Mouse (Mus musculus): Measurements from ENCODE around the gene Strn4.
A peak's percentile ranks its signal among the peaks of the same experiment; 100 is the strongest.

Gene Strn4

DNA sequence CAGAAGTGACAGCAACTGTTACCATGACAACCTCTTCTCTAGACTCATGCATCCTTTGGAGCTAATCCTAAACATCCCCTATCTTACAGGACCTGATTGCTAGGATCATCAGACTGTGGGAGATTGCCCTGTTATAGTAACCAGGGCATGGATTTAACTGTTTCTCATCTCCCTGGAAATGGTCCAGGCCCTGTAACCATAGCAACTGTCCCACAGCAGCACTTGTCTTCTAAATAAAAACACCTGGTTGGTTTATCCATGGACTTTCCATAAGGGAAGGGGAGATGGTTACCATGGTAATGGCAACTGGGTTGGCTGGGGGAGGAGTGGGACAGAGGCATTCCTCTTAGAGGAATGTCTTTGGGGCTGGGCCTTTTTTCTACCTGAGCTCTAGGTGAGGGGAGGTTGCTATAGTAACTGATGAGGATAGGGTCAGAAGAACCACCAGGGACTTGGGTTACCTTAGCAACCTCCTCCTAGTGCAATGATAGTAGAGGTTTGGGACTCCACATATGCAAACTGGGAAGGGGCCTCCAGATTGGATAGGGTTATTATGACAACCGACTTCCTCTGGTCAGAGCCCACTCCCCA is at the start of gene Strn4:
Gene Strn4, plus strand, starts transcription at position 539 of the 591 bp plus-strand sequence.
- DNase-seq (ENCODE audit: low read depth, low spot score), result peak; percentile 79

DNA sequence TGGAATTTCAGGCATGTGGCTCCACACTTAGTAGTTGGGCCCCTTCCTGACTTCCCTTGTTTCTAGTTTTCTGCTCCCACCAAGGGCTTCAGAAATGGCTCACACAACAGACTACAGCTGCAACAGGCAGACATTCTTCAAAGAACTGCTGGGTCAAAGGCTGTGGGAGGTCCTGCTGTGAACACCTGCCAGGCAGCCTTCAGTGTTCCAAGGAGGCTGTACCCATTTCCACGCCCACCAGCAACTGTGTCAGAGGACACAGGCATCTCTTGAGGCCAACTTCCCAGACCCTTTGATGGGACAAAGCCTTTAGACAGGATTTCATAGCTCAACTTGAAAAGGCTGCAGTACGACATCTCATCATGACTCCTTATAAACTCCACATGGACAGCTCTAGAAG is 49.2 kb upstream of the Strn4 start:
- DNase-seq (ENCODE audit: low read depth, low spot score), result no peak

DNA sequence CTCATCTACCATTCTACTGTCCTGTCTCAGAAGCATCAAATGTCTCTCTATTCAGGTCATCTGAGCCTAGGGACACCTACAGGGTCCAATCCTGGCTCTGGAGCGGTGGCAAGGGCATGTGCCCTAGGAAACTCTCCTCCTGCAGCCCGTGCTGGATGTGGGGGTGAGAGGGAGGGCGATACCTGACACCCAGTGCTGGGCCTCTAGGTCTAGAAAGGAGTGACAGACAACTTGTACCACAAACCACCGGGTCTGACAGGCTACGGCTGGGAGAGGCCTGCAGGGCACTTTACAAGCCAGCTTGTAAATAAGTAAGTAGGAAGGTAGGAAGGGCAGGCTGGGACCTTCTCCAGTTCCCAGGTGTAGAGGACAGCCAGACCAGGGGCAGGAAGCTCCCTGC is 39.8 kb upstream of the Strn4 start:
- DNase-seq (ENCODE audit: low read depth, low spot score), result no peak

DNA sequence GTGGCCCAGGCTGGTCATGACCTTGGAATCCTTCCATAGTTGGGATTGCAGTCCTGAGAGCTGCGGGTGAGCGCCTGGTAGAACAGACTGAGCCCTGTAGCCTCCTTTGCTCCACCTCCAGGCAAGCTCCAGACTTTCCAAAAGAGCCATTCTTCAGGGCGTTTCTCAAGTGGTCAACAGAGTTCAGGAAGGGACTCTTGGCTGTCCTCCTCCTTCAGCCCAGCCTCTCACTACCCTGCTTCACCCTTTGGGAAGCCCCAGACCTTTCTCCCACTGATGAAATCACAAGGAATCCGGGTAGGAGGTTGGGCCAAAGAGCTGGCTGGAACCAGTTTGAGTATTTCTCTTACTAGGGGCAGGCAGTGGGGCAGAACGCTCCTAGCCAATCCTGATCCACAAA is 35.6 kb upstream of the Strn4 start:
- no peak for DNase-seq (ENCODE audit: low read depth, low spot score)

DNA sequence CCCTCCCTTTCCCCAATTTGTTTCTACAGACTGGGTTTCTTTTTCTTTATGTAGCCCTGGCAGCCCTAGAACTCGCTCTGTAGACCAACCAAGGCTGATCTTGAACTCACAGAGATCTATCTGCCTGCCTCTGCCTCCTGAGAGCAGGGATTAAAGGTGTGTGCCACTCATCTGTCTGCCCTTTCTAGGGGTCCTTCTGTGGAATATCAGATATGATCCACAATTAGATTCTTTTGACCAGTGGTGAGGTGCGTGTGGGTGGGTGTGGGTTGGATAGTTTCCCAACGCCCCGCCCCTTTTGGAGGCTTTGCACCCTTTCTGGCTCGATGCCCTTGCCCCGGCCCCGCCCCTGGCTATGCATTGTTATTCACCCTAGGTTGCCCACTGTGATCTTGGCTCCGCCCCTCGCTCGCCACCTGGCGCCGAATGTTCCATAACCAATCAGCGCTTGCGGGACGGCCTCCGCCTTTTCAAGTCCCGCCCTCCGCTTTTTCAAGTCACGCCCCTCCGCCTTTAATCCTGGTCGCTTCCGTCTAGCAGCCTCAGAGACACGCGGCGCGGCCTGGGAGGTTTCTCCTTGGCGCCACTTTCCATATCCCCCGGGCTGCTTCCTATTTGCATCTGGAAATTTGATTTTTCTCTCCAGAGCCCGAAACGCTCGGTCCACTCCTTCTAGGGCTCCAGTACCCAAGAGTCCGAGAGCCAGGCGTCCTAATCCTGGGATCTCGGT is 34.7 kb upstream of the Strn4 start, which contains the start of gene Slc1a5:
Gene Slc1a5, plus strand, starts transcription at position 516 of the 730 bp plus-strand sequence.
- DNase-seq (ENCODE audit: low read depth, low spot score), result peak; percentile 82

DNA sequence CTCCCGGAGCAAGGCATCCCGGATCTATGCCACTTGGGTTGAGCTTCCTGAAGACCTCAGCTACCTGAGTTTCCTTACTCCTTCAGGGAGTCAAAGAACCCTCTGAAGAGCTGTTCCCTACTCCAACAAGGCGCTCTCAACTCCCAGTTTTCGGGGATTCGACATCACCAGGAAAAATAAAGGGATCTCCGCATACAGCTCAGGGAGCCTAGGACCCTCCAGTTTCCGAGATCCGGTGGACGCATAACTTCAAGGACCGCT is 34.2 kb upstream of the Strn4 start:
- DNase-seq (ENCODE audit: low read depth, low spot score), result no peak

DNA sequence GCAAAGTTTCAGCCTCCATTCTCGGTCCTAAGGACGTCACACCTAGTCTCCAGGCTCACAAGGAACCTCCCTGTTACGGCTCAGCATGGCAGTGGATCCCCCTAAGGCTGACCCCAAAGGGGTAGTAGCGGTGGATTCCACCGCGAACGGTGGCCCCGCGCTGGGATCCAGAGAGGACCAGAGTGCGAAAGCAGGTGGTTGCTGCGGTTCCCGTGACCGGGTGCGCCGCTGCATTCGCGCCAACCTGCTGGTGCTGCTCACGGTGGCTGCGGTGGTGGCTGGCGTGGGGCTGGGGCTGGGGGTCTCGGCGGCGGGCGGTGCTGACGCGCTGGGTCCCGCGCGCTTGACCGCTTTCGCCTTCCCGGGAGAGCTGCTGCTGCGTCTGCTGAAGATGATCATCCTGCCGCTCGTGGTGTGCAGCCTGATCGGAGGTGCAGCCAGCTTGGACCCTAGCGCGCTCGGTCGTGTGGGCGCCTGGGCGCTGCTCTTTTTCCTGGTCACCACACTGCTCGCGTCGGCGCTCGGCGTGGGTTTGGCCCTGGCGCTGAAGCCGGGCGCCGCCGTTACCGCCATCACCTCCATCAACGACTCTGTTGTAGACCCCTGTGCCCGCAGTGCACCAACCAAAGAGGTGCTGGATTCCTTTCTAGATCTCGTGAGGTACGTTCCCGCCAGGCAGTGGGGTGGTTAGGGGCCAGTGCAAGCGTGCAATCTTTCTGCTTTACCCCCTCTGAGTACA is 33.7 kb upstream of the Strn4 start:
- no peak for DNase-seq (ENCODE audit: low read depth, low spot score)

DNA sequence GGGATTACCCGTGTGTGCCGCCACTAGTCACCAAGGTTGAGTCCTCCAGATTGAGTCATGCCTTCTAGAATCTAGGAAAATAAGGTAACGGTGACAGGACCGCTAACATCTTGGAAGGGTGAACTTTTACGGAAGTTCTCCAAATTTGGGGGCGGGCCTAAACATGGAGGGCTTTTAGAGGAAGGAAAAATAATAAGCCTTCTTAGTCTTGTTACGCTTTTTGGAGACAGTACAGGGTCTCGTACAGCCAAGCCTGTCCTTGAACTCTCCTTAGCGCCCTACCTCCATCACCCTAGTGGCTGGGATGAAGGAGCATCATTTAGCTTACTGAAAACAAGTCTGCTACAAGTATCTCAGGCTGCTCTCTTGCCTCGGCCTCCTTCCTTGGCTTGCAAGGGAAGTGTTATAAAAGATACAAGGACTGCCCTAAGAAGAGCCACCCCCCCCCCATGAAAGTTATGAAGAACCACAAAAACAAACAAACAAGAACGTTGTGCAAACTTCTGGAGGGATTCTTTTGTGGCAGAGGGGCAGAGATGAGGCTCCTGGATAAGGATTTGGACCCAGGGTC is 33.0 kb upstream of the Strn4 start:
- DNase-seq (ENCODE audit: low read depth, low spot score), result no peak

DNA sequence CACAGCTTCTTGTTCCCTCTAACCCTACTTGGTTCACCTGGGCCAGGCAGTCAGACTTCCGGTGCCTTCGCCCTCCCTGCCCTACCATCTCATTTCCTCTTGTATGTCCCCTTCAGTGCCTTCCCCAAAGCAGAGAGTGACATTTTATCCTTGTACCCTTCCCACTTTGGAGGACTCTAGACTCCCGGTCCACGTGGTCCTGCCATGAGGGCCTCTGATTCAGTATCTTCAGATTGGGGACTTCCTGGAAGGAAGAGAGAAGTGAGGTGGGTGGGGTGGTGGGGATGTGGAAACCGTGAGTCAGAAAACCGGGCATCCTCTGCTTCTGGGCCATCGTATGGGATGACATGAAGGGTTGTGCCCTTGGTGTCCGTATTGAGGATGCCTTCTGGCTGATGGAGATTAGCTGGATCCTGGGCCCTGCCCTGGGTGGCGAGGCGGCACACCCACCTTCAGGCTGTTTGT is 32.4 kb upstream of the Strn4 start:
- DNase-seq (ENCODE audit: low read depth, low spot score), result no peak

DNA sequence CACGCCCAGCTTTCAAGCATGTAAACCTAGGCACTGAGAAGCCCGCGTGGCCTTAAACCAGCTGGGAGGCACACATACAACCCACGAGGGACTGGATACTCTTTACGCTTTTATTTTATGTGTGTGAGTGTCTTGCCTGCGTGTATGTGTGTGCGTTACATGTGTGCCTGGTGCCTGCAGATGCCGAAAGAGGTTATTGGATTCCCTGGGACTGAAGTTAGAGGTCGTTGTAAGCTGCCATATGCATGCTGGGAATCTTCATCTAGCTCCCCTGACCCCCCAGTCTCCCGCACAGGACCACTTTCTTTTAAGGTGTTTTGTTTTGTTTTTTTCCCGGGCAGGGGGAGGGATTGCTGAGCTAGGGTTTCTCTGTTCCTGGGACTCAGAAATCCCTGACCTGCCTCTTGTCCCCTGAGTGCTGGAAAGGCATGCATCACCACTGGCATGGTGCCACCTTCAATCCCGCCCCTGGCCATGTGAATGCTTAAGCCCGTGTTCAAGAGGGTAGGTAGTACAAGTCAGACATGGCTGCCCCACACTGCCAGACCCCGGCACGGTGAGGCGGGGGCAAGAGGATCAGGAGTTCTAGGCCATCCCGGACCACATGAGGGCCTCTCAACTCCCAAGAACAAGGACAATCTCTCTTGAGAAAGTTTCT is 31.8 kb upstream of the Strn4 start:
- no peak for DNase-seq (ENCODE audit: low read depth, low spot score)

DNA sequence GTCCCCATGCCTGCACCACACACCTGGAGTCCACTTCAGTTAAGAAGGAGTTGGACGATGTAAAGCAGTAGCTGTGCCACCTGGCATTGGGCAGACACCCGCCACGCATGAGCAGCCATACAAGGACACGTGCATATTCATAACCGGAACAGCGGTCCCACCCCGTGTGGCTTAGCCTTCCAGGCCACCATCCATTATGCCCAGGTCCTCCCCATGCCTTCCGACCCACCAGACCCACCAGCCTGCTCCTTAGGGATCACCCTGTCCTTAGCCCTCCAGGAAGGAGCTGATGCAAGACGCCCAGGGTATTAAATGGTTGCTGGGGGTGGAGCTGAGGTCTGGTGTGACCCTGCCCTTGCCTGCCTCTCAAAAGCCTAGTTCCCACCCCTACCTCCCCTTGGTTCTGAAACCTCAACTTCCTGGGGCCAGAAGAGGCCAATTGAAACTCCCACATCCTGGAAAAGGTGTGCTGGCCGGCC is 31.2 kb upstream of the Strn4 start:
- DNase-seq (ENCODE audit: low read depth, low spot score), result no peak

DNA sequence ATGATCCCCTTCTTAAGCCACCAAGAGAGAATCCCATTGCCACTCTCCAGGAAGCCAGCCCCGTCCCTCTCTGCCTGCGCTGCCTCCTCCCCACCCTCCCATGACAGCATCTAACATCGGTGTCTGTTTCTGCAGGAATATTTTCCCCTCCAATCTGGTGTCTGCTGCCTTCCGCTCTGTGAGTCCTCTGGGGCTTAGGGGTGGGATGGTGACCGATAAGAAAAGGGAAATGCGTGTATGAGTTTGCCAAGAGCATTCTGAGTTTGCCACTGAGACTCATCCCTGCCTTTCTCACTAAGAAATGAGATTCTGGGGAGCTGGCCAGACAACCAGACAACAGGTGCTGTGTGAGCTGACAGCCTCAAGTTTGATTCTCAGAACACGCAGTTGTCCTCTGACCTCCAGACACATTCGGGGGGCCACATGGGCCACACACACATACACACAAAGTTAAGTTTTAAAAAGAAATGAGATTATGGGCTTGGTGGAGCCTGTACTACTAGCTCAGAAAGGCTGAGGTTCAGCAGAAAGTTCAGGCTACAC is 30.1 kb upstream of the Strn4 start:
- no peak for DNase-seq (ENCODE audit: low read depth, low spot score)

DNA sequence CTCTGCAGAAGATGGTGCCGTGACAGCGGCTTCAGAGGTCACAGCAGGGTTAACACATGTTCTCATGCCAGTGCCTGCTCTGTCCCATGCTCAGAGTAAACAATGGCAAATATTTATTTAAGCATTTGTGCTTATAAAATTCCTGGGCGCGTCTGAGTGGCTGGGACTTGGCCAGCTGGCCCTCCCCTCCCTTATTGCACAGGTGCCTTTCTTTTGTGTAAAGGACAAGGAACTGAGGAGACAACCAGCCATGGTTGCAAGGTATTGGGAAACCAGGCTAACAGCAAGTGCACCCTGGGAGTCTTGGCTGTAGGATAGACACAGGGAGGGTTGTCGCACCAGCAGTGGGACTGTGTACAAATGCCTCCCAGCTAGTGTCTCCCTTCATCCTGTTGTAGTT is 23.4 kb upstream of the Strn4 start:
- no peak for DNase-seq (ENCODE audit: low read depth, low spot score)

DNA sequence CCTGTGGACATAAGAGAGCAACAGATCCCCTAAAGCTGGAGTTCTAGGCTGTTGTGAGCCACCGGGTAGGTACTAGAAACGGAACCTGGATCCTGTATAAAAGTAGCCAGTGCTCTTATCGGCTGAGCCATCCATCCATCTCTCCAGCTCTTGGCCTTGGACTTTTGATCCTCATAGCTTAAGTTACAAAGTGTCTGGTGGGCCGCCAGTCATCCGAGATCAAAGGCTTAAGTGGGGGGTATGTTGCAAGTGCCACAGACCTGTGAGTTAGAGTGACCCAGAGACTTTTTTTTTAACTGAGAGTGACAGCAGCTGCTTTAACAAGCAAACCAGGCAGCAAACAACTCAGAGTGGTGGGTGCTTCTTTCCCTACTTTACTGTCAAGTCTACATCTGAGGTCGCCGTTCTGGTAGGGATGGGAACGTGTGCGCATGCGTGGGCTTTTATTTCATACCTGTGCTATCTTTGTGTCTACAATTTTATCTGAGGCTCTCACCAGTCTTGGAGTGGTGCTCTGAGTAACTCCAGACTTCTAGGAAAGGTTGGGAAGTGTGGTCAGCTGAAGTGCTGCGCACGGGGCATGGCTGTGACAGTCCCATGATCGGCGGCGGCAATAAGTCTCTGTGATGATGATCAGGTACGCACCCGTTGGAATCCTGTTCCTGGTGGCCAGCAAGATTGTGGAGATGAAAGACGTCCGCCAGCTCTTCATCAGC is 22.5 kb upstream of the Strn4 start:
- no peak for DNase-seq (ENCODE audit: low read depth, low spot score)

DNA sequence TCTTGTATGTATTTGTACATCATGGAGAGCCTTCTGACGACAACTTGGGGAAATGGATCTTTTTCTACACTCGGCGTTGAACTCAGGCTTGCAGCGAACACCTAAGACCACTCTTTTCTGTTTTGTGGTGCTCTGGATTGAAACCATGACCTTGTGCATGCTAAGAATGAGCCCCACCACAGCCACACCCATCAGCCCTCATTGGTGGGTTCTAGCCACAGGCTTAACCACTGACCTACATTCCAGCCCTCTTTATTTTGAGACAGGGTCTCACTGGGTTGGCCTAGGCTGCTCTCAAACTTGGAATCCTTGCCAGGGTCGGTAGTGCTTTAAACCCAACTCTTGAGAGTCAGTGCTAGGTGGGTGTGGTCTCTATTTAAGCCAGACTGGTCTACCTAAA is 20.8 kb upstream of the Strn4 start:
- DNase-seq (ENCODE audit: low read depth, low spot score), result no peak

DNA sequence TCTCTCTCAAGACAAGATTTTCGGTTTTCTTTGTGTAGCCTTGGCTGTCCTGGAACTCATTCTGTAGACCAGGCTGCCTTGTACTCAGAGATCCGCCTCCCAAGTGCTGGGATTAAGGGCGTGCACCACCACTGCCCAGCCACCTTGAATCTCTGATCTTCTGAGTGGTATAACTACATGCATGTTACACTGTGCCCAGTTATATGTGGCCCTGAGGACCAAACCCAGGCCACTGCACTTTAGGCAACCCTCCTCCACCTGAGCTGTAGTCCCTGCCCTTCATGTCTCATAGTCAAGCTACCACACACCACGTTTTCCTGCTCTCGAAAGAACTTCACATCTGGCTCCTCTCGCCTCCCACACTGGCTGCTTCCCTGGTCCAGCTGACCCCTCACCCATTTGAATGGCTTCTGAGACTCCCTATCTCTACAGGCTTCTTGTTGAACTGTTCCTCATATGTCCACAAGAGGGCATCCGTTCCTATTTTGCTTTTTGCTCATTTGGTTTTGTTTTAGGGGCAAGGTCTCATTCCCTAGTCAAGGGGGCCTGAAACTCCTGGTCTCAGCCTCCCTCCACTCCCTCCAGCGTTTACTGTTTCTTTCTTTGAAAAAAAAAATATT is 11.2 kb upstream of the Strn4 start:
- DNase-seq (ENCODE audit: low read depth, low spot score), result no peak

DNA sequence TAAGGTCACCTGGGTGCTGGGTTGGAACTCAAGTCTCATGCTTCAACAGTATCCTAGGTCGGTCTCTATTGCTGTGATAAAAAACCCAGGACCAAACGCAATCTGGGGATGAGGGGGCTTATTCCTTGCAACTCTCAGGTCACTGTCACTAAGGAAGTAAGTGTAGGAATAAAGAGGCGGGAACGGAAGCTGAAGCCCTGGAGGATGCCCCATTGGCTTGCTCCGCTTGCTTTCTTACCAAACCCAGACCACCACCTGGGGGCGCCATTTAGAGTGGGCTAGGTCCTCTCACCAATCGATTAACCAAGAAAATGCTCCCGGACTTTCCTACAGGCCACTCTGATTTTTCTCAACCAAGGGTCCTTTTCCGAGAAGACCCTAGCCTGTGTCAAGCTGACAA is 7.8 kb upstream of the Strn4 start:
- no peak for DNase-seq (ENCODE audit: low read depth, low spot score)

DNA sequence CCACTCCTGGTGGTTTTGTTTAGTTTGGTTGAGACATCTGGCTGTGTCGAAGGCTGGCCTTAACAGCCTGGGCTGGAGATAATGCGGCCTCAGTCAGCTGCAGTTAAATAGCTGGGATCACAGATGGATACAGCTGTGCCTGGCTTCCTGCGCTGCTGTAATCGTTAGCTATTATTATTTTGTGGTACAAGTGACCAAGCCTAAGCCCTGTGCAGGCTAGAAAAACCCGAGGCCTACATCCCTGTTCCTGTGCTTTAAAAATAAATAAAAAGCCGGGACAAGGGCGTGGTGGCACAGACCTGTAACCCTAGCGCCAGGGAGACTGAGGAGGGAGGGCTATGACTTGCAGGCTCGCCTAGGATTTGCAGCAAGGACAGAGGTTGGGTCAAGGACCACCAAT is 7.0 kb upstream of the Strn4 start:
- DNase-seq (ENCODE audit: low read depth, low spot score), result no peak

DNA sequence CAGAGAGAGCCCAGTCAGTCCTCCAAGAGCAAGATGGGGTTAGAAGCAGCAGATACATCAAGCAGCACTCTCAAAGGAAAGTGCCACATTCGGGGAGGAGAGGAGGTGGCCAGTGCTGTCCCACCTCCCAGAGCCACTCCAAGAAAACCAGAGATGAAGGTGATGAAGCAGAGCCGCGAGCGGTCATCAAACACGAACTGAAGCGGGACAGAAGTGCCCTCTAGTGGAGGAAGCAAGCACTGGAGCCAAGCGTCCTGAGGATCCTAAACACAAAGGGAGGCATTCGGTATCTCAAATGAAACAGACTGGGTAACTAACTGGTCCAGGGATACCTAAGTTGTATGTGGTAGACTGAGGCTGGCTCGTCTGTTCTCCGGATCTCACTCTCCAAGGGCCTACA is 6.0 kb upstream of the Strn4 start:
- DNase-seq (ENCODE audit: low read depth, low spot score), result peak; percentile 90

DNA sequence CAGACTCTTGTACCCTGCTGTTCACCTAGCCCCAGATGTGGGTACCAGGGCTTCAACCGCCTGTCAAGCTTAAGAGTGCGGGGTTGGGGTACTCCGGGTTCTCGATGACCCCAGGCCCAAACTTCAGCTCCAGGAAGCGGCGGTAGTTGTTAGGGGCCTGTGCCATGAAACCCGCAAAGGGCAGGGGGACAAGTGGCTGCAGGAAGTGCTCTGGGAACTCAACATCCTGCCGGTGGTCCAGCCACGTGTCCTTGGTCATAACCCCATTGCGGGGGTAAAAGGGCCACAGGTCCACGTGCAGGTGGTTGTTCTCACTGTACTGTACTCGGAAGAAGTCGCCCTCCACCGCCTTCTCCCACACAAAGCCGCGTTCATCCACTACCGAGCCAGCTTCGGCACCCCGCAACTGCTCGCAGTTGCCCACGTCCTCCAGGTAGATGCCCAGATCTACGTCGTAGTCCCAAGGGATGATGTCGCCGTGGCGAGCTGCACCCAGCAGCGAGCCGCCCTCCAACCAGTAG is 5.2 kb upstream of the Strn4 start:
- no peak for DNase-seq (ENCODE audit: low read depth, low spot score)
